Mouse (Mus musculus): ENCODE measurements around the gene Gm20888. TPM values are rescaled to one million over a fixed set of nuclear protein-coding genes. Genes with fewer than 3 reads are reported as not detected.
"Not testable (repeated sequence)": the region's sequence is repeated elsewhere in the genome, so short reads cannot be mapped to it uniquely, and the experiment has no call there.

Gene Gm20888
- not detected in 2 replicates for total RNA-seq (2021)
- long read RNA-seq = 0 reads

DNA sequence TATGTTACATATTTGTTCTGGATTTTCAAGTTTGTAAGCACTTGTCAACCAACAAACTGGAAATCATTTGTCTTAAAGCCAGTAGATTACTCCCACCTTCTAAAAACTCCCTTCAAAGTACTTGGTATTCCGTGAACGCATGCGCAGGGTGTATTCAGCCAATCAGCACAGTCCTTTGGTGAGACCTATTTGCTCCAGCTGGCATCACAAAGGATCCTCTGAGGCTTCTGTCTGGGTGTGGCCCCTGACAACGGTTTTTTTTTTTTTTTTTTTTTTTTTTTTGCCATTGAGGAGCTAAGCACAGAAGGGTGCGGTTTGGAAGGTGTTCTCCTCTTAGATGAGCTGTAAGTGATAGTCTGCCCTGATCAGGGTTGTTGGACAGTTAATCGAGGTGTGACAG, at the start of gene Gm20888:
Gene Gm20888, plus strand, starts transcription at position 301 of the 400 bp plus-strand sequence.
- not testable (repeated sequence) for DNase-seq

Other genes starting within 250 kb of the Gm20888 start
- gene Gm21118, start 168.2 kb upstream of the Gm20888 start, total RNA-seq (2021) = not detected in 2 replicates
- gene Gm29423, start 138.6 kb upstream of the Gm20888 start, total RNA-seq (2021) = not detected in 2 replicates
- gene Gm29644, start 138.5 kb upstream of the Gm20888 start, total RNA-seq (2021) = not detected in 2 replicates